Mouse (Mus musculus) ES-Bruce4 (cell line): Measurements from ENCODE around the gene Gm49368.

Experiments
- CTCF ChIP-seq: IDR thresholded peaks from one replicate; pipeline ENCODE4 v1.8.1; 2011; ENCODE audit warnings: low read depth, low read length
- EP300 ChIP-seq: IDR thresholded peaks from 2 replicates; pipeline ENCODE4 v1.6.1; 2011; ENCODE audit warnings: low read depth, low read length; ENCODE audit not compliant: insufficient read depth
- POLR2A ChIP-seq: IDR thresholded peaks from one replicate; pipeline ENCODE4 v1.8.1; 2011; ENCODE audit warnings: low read length; ENCODE audit not compliant: insufficient read depth

GRCm38 (mm10) chr7:128128741-128129720 lies 66.5 kb downstream of the Gm49368 start, which contains the start of gene Itgax:
- no peak for TF ChIP-seq CTCF
- no peak for TF ChIP-seq POLR2A
- TF ChIP-seq EP300, result no peak
